Mouse (Mus musculus) embryo, embryonic 11 days (tissue): ENCODE measurements at regions not wholly inside any gene's neighbourhood (a gene's known extent, or its start where the extent isn't known, plus 50 kb on each side); places are given as distances from the start of the nearest gene placed in this dataset.

ENCODE experiments used
- DNase-seq: peaks from one replicate; pipeline ENCODE4 v3.0.0-alpha.2; 2015

DNA sequence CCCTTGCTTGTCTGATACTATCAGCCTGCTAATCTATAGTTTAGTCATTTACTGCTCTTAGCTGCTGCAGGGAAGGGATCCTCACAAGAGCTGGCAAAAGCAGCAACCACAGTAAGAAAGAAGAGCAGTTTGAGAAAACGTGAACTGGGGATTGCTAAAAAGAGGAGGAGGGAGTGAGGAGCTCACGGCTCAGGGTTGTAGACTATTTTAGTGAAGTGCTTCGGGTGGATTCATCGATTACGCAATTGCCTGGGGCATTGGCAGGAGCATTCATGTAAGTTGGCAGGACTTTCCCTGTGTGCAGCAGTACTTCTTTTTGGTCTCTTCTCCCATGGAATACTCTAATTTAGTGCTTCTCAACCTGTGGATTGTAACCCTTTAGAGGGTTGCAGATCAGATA, 157.1 kb downstream of the Csl start:
- DNase-seq = no peak

DNA sequence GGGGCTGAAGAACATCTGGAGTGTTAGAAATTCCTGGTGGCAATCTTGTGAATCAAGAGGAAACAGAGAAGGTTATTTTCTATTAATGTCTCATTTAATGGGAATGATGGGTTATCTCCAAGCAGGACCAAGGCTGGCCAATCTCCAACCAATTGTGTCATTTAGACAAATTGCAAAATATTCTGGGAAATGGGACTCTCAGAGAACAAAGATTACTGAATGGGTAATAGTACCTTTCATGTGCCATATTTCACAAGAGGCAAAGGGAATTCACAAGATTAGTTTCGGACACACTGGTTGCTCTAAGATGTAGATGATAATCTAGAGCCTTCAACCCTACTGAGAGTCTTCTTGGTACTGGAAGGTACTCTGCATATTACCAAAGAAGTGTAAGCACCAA, 155.3 kb downstream of the Csl start:
- no peak for DNase-seq

DNA sequence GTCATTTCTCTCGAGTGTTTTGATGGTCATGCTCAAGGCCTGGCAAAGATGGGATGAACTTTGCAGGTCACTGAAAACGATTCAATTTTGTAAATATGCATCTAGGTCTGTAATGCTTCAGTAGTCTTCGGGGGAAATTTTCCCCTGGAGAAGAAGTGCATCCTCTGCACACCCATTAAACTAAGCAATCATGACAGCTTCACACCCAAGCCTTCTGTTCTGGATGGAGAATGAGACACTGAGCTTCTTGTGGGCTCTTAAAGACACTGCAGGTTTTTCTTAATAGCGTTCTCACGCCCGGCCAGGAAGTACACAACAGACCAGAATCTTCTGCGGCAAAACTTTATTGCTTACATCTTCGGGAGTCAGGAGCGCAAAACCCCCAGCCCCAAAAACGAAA, 151.0 kb downstream of the Csl start:
- no peak for DNase-seq

DNA sequence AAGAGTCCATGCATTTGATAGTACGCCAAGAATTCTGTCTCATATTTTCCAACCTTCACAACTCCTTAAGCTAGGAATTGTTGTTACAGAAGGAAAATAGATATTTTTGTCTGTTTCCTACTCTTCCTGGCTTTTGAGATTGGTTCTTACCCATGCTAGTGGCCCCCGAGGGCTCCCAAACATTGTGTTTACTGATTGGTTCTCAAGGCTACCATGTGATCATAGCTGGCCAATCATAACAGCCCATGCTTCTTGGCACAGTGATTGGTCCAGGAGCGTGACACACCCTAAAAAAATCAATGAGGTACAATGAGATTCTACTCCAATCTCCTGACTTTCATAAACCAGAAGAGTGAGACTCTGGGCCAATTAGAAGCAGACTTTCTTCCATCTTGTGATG, 150.0 kb downstream of the Csl start:
- no peak for DNase-seq

DNA sequence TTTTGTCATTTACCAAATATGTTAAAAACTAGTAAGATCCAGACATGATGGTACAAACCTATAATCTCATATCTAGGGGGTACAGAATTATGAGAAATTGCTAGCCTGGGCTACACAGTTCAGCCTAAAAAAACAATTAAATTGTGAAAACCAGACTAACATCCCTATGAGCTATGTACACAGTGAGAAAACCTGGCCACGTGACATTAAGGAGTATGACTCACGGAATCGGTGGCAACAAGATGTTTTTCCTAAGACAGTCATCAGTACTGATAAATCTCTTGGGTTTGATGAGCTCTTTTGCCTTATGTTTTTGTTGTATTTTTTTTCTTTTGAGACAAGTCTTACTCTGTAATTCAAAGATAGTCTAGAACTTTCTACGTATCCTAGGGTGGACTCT, 148.6 kb downstream of the Csl start:
- no peak for DNase-seq

DNA sequence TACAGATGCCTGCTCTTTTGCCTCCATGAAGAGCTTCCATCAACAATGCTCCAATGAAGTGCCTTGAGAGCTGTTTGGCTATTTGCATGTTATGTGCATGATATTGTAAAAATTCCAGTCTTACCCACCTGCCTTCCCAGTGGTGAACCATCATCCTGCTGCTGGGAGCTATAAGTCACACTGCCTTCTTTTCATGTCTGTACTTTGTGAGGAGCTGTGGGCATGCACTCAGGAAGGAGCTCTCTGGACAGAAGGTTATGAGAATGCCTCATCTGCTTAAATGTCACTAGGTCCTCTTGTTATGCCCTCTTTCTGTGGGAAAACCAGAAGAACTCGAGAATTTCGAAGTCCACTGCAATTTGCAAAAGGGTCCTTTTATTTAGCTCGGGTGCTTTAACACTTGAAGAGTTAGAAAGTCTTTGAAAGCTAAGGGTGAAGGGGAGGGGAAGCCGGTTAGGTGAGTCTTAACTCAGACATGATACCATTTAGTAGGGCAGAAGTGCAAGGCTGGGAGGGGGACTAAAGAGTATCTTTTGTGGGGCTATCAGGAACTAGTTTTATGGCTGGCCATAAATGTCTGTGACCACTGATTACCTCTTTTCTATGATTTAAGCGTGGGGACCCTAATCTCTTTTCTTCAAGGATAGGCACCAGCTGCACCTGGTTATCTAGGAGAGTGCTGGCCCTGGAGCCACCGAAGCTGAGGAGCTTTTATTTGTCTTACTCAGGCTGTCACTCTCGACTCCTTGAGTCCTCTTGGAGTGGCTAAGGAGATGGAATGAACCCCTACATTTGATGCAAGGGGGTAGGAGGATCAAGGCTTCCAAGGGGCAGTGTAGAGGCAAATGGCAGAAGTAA, 144.8 kb downstream of the Csl start:
- DNase-seq = no peak

DNA sequence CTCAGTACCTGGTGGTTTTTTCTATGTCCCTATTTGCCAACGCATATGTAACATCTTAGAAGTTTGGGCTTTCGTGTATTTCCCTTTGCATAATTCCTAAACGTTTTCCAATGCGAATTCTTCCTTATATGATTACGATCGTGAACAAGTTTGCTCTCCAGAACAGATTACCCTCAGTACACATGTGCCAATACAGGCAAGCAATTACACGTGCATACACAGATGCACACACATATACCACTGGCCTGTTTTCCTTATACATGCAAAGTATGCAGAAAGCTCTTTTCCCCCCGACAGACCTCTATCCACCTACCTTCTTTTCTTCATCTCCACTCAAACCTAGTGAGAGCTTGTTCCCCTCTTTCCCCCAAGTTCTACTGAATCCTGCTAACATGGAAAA, 144.1 kb downstream of the Csl start:
- no peak for DNase-seq

DNA sequence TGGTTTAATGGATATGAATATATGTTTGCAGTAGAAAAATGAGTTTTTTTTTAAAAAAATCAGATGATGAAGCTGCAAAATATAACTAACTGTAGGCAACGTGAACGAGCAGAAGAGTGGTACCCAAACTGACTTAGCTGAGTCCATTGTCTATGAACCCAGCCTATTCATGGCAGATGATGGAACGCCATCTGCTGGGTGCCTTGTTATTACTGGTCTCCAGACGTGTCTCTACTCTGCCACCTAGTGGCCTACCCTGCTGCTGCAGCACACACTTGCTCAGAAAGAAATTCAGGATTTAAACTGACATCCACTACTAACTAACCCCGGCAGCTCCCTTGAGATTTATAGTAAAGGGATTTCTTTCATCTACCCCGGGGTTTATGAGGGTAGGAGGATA, 143.7 kb downstream of the Csl start:
- peak; percentile 94 for DNase-seq

DNA sequence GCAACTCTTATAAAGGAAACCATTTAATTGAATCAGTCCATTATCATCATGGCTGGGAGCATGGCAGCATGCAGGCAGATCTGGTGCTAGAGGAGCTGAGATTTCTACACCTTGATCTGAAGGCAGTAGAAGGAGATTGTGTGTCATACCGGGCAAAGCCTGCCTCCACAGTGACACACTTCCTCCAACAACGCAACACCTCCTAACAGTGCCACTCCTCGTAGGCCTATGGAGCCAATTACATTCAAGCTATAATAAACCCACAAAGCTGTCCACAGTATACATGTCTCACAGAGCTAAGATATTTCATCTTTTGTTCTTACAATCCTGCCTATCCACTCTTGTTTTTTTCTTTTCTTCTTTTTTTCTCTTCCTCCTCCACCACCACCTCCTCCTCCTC, 141.8 kb downstream of the Csl start:
- DNase-seq = no peak

DNA sequence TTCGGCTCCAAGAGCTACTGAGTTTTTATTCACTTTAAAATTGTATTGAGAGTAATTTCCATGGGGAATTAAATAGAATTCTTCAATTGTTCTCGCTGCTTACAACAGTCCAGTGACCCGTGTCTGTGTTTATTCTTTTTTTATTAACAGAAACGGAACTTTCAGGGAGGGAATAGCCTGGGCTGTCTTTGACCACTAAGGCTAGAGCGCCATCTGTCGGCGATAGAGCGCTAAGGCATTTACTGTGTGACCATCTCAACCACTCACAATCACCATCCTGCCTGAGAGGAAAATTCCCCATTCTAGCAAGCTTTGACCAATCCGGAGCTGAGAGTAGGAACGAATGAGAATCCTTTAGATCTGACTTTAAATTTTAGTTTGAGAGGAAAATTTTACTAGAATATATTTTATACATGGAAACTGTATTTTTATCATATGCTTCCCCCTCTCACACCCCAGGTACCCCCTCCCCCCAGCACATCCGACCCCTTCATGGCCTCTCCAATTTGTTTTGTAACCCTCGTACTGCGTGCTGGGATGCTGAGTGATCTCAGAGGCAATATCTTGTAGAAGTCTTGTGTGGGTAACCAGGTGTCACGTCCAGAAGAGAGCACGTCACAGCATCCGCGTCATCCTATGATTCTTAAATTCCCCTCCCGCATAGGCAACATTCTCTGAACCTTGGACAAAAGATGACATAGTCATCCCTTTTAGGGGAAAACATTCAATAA, 139.9 kb downstream of the Csl start:
- DNase-seq = peak; percentile 89

DNA sequence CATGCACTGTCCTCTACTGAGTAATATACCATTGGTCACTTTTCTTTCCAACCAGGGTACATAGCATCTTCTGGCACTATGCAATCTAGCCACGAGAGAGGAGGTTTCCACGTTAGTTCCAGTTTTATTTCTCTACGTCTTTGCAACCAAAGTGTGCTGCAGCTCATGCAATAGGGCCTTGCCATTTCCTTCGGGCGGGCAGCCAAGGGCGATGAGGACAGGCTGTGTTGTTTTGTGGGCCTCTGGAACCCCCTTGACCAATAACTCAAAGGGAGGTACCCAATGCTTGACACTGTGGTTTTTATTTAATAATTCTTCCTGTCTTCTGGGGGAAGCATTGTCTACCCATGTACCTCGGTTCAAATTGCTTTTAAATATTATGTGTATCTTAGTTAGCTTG, 139.0 kb downstream of the Csl start:
- DNase-seq = no peak

DNA sequence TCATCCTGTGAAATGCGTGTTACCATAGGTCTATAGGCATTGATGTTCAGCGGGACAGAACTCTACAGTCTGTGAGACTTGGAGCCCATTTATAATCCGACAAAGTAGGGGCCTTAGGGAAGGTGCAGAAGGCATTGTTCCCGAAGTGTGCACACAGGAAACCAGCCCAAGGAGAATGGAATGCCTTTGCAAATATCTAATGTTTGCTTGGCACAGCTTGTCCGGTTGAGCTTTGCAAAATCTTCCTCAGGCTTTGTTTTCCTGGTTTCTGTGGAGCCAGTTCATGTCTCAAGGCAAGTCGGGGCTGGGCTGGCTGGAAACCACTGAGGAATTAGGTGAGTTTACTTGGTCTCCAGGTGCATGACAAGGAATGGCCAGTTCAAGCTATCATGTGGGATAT, 132.1 kb downstream of the Csl start:
- no peak for DNase-seq

DNA sequence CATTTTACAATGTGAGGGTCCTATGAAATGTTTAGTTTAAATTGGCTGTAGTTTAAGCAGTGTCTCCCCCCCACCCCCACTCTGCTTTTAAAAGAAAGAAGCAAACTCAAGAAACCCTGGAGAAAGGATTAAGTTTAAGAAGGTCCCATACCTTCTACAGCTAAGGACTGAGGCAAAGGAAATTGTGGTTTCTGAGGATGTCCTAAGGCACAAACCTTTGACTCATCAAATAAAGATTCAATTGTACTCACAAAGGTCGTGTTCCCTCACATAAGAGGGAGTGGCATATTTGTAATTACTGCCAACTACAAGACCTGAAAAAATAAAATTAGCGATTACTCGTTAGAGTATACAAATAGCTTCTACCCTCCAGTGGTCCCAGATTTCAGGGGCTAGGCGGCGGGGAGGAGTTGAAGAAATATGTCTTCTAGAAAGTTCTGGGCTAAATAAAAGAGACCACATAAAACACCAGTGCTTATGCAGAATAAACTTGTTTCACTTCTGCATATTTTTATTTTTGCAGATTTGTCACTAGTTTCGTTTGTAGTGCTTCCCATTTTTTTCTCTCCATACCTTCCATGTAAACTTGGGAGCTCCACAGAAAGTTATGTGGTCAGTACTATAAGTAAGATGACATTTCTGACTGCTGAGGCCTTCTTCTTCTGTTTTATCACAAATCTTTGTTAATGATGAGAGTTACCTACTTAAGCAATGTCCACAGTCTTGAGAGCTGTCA, 127.0 kb downstream of the Csl start:
- no peak for DNase-seq

DNA sequence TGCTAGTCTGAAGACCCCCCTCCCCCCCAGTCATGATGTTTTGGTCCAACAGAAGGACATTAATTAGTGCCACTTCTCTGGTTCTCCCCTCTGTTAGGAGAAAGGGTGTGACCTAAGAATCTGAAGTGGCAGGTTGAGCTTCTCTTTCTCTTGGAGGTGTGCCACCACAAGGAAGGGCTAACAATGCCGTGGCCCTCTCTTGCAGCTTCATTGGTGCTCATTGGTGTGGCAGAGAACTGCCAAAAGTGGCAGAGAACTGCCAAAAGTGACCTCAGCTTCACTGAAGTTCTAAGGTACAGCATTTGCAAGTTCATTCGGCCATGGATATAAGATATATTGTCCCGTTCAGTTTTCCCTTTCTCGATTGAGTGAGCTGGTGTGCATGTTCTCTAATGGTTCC, 123.7 kb downstream of the Csl start:
- DNase-seq = no peak

DNA sequence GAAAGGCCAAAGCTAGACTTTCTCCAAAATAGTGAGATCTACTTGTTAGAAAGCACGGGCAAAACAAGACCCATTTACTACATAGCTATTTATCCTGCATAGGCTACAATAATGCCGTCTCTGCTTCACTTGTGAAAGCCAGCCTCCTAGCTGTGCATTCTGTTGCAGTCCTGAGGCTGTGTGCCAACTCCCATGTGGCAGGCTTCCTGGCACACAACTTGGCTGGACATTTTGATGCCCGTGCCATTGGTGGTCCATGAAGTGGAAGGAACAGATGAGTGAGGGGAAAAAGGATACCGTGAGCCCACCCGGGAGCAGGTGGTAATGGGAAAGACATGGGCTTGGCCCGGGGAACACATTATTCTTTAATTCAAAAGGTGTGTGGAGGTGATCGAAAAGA, 120.4 kb downstream of the Csl start:
- no peak for DNase-seq

DNA sequence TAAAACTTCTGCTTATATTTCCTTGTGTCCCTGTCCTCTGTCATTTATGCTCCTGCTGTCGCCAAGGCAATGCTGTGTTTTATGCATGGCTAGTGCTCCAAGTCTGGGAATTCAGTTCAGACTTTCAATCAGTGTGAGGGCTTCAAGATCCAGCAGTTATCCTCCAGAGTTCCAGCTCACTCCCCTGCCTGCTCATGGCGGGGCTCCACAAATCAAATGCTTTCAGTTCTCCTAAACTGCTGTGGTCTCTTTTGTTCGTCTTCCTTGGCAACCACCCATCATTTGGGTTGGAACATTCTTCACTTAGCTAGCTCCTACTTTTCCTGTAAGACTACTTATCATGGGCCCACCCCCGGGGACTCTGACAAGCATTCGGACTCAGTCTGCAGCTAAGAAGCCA, 120.0 kb downstream of the Csl start:
- DNase-seq = no peak

DNA sequence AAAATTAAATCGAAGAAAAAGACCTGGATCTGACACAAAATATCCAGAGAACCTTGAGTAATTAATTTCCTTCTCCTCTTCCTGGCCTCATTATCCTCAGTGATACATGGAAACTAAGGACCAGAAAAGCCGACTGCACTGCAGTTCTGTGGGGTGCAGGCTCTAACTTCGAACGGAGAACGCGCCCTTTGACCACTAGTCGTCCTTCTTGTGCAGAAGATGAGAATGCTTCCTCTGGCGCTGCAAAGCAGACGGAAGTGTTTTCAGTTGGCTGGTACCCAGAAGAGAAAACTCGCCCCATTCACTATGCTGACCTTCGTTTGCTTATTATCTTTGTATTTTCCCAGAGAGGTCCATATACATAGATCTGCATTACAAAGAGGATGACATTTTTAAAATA, 117.7 kb downstream of the Csl start:
- DNase-seq = peak; percentile 84

DNA sequence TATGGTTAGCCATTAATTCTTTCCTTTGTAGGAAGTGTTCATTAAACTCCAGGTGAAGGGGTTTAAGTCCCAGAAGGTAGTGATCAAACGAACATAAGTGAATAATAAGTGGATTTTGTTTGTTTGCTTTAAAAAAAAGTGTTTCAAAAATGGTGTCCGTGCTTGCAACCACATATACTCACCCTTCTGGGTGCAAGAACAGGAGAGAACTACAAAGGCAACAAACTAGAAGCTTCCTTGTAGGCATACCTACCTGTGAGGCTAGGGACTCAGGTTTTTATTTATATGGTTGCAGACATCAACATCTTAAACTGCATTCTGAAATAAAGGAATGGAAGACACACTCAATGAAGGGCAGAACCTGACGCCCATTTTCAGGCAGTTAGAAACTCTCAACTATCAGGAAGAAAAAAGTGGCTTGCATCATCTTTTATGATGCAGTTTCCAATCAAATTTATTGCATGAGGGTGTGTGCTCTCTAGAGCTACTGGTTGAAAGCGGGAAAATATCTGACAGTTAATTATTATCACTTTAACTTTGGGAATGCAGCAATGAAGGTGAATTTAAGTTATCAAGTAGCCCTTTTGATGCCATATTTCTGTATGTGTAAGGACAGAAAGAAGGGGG, 117.1 kb downstream of the Csl start:
- DNase-seq = no peak

DNA sequence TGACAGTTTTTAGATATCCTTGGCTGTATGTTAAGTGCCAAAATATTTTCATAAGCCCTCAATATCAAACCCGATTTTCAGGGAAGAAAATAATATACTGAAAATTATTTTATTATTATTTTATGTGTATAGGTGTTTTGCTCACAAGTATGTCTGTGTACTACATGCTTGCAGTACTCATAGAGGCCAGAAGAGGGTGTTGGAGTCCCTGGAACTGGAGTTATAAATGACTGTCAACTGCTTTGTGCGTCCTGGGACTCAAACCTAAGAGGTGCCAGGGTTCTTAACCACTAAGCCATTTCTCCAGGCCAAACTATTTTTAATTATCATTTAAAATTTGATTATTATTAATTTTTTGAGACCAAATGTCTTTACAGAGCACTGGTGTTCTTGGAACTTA, 114.5 kb downstream of the Csl start:
- peak; percentile 35 for DNase-seq

DNA sequence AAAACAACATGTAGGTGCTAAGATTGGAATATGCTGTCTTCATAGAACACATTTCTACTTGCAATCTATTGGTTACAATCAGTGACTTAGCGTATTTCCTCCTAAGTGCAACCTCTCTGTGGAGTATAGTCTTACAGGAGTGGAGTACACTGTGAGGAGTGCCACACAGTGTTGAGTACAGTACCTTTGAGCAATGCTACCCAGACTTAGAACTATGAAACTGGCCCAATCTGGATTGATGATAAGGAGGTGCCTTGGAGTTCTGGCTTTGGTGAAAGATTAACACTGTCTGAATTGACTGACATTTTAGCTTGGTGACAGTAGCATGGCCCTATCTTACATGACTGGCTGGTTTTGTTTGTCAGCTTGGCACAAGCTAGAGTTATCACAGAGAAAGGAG, 107.4 kb downstream of the Csl start:
- DNase-seq = no peak

DNA sequence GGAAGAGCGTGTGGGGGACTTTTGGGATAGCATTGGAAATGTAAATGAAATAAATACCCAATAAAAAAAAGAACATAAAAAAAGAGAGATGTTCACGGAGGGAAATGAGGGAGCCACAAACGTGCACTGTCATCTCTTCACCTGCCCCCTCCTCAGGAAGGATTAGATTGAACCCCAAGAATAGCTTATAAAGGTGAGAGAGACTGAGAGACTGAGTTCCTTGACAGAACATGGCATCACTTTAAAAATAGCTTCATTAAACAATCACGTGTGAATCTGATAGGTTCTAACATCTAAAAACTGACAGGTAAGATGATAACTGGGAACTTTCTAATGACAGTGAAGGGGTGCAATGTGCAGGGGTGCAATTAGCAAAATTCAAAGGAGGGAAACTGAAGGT, 105.2 kb downstream of the Csl start:
- DNase-seq = no peak

DNA sequence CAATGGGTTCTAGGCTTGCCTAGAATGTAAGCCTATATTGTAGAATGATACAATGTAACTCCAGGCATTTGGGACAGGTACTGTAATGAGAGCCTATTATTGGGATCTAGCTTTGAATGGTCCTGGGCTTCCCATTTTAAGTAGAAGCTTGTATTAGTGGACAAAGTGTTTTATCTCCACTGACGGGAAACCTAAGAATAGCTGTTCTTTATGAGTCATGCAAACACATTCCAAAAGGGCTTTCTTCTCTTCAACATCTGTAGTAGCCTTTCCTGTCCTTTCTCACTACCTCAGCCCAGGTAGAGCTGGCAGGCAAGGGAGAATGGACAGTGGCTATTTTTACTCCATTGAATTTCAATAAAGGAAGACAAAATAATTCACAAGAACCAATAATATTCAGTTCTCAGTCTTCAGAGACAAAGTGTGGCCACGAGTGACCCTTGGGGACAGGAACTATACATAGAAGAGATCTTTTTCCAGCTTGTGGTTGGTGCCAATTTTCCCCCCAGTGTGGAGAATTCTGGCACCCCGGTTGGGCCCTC, 82.8 kb downstream of the Csl start:
- DNase-seq = no peak

DNA sequence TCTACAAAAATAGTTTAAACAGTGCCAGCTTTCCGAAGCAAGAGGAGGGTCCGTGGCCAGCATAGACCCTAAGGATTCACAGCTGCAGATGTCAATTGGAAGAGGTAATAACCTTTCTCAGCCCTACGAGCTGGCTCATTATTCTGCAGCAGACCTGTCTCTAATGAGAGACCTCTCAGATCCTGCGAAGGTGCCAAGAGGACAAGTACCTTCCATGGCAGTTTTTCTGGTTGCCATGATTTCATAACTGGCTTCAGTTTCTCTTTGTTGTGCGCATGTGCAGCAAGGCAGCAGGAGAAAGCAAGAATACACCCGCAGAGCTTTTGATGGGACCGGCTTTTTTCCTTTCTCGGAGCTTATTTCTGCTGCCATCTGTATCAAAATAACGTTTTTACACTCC, 81.4 kb downstream of the Csl start:
- DNase-seq = no peak
